Mouse (Mus musculus) CD4-positive, CD25-positive, alpha-beta regulatory T cell, adult 2 months (primary cell): ENCODE data around the gene Aff3.

Experiments used
- DNase-seq: peaks from one replicate; pipeline ENCODE4 v3.0.0-alpha.2; 2012; ENCODE audit warnings: low read depth, low spot score

The Aff3 gene

DNA sequence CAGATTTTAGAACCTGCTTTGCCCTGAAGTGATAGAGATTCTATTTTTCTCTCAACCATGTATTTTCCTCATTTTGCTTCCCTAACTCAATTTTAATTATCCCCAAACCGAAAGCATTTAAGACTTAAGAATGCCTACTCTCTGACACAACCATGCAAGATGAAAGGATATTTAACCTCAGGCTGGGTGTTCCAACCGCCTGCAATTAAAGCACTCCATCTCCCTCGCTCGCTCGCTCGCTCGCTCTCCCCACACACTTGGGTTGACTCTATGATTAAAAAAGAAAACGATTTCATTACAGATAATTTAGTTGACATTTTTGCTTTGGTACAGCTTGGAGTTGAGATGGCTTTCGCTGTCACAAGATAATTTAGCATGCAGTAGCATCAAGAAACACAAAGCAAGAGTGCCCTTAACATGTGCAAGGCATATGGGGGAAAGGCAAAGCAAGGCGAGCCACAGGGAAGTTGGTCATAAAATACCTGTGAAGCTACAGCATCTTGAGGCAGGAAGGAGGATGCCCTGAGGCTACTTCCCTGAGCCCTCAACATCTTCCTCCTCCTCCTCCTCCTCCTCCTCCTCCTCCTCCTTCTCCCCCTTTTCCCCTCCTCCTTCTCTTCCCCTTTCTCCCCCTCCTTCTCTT is 167.7 kb downstream of the Aff3 start:
- no peak for DNase-seq

DNA sequence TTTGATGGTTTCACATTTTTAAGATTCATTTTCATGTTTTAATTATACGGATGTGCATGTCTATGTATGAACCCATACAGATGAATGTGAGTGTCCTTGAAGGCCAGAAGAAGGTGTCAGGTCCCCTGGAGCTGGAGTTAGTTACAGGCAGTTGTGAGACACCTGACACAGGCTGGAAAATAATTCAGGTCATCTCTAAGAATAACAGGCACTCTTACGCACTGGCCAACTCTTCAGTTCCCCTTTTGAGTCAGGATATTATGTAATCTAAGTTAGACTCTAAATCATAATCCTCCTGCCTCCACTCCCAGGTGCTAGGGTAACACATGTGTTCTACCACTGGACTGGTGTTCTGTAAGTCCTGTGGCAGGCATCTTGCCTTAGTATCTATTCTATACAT is 169.5 kb downstream of the Aff3 start:
- no peak for DNase-seq

DNA sequence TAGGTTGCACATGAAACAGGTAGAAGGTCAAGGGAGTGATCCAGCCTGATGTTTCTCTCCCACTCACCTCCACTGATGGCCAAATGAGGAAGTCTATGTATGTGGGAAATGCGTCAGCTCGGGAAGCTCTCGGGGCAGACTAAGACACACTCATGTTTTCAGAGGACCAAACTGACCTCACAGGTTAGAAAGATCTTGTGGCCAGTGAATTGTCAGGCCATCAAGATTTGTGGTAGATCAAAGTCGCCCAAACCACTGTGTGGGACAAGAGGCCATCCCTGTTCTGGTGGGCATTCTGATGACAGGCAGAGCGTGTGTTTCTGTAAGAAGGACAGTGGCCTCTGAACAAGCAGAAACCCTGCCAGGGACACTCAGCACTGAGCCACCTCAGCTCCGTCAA is 175.0 kb downstream of the Aff3 start:
- no peak for DNase-seq

DNA sequence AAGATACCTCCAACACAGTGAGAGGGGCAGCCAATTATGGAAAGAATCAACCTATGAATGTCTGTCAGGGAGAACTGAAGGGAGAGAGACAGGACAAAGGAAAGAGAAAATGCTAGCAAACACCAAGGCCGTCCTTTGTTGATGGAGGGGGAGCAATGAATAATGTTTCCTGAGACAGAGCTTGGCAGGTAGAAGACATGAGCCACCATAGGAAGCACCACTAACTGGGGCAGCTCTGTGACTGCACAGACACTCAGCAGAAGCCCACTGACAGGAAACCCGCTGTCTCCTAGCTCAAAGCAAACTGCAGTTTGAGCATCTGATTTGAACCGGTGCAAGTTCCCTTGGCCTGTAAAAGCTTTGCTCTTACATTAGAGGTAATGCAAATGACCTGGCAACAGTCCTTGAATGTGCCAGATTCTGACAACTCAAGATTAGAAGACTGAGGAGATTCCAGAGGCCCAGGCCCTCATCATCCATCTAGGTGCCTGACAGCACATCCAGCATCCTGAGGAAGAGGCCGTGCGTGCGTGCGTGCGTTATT is 176.0 kb downstream of the Aff3 start:
- DNase-seq: no peak

DNA sequence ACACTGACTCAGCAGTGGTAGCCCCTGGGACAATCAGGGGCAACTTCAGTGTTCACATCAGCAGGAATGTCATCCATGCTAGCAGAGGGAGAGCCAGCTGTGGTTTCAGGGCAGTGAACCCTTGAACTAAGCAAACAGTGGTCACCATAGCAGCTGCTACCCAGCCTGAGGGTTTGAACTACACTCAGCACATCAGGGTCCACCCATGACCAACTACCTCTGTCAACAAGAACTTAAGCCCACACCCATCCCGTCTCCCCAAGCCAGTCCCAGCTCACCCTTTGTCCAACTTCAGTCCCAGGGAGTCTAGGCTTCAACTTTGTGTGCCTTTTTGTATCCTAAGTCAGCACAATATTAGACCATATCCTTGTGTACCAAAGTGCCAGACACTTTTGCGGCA is 176.9 kb downstream of the Aff3 start:
- no peak for DNase-seq

DNA sequence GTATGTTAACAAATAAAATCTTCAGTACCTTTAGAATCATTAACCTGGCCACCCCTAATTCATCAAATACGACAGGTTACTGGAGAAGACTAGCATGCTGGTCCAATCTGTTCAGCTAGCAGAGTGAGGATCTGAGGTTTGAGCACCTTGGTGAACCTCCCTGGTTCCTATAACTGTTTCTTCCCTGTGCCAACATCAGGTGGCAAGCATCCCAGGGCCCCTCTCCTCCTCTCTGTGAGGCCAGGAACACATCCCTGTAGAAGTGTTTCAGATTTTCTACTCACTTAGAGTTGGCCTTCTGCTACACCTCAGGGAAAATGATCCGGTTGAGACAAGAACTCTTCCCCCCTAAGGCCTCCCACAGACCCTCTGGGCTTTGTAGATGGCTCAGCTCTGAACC is 181.6 kb downstream of the Aff3 start:
- no peak for DNase-seq

DNA sequence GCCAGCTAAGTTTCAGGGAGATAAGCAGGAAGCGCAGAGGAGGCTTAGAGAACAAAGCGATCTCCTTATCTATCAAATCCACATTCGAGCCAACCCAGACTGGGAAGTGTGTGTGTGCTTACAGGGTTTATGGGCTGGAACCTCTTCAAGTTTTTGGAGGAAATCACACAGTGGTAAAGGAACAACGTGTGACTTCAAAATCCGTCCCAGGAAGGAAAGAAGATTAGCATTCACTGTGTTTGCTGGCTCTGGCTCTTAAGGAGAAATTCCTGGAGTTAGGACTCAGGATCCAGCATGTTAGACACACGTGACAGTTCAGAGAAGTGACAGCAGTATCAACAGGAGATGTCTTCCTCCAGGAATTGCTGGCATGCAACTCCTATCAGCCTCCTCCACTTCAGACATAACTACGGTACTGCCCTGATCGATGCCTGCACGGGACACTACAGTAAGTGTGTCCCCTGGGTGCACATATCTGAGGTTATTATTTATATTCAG is 186.5 kb downstream of the Aff3 start:
- no peak for DNase-seq

DNA sequence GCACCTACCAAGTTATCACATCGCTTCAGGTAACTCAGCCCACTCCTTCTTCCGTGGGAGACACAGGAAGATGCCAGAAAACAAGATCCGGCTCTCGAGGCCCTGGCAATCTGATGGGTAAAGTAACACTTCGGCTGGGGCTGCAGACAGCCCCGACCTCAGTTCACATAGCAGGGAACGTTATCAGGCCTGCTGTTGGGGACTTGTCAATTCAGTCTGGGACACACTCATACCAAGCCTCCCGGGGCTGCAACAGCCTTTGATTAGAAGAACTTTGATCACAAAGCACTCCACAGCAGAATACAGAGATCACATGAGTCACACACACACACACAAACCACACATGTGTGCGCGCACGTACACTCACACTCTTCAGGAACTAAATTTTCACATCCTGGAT is 193.9 kb downstream of the Aff3 start:
- DNase-seq: no peak

DNA sequence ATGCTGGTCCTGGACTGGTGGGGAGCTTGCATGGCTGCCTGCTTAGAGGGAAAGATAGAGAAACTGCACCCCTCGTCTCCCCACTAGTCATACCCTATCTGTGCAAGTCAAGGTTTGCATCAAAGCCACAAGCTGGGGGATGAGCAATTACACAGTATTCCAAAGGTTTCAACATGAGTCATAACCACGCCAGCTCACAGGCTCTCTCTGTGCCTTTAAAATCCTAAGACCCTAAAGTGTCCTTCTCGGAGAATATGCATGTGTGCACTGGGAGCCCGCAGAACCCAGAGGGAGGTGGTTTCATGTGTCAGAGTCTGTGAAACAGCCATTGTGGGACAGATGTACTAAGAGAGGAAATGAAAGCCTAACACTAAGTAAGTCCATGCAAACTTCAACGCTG is 194.6 kb downstream of the Aff3 start:
- no peak for DNase-seq

DNA sequence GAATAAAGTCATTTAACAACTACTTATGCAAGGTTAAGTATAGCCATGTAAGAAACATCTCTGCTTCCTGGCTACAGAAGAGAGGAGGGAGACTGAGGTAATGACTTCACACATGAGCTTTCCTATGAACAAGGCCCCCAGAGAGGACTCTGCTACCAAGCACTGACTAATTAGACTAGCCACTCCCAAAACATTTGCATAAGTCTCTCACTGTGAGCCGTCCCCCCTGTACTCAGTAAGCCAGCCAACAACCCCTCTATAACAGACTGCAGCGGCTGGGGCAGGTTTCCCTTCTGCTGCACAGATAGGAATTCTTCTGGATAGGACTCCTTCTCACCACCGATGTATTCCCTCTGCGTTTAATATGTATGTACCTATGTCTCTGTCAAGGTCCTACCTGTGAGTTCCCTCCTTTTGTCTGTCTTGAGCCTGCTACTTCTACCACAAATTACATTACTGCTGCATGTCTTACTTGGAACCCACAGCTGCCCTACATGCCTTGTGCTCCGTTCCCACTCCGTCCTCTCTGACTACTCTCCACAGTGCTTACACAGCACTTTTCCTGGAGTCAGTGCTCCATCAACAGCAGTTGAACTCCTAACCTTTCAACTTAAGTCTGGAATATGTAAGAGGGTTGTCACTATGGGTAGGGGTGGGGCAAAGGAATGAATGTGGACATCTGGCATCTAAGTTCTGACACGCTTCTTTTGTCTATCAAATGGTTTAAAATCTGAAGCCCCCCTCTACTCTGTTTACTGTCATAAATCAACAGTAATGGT is 197.3 kb downstream of the Aff3 start:
- no peak for DNase-seq

DNA sequence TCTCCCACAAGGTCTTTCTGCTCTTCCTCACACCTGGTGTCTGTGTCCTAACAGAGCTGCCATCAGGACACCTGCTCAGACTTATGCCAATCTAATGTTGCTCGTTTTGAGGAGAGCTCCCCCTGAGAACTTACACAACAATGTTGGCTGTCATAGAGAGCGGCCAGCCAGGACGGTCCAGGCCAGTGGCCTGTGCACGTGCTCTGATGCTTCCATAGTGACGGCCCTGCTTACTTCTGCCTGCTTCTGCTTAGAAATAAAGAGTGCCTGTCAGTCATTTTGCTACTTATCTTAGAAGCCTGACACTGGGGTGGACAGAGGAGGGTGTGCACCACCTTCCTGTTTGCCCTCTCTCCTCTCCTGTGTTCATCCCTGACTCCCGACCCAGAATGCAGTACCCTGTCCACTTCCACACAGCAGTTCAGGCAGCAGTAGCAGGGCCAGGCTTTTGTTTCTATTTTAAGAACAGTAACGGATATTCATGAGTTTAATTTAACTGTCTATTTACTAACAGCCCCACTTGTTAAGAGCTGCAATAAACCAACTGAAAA is 208.0 kb downstream of the Aff3 start:
- no peak for DNase-seq

DNA sequence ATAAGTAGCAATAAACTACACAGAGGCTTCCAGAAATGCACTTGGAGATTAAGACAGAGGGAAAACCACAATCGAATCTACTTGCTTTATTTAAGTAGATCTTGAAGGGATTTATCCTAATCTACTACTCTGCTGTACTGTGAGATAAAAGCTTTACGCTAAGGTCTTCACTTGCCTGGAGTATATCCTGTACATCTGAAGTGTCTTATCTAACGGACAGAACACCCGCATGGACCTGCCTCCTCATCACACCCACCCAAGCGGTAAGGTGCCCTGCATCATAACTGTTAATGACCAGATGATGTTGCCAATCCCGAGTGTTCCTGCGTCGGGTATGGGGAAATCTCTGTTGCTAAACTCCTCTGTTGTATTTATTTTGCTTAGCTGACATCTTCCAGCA is 209.8 kb downstream of the Aff3 start:
- DNase-seq: no peak

DNA sequence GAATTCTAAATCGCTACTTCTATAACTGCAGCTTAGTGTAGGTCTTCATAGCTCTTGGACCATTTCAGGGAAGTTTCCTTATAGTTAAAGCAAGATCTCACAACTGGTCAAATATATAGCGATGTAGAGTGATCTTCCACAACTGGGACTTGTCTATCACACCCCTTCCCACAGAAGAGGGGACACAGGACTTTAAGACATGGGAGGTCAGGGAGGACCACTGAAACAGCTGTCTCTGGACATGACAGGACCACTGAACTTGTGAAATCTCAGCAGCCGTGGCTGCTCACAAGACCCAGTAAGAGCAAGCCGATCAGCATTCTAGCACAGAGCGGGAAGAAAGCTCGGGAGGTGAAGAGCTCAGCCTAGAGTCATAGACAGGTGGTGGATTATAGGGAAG is 213.4 kb downstream of the Aff3 start:
- DNase-seq: no peak

DNA sequence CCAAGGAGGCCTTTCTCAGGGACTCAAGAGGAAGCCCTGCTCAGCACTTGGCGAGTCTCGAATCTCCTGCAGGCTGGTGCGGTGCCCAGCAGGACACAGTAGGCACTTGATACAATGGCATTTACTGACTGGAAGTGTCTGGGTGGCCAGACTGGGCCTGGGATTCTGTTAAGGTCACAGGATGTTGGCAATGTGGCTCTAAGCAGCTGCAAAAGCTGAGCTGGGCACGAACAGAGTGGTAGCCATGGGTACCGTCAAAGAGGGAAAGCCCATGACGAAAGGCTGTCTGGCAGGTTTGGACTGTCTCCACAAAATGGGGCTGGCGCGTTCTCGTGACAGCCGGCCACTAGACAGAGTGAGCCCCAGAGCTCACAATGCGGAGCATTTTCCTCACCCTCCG is 214.1 kb downstream of the Aff3 start:
- DNase-seq: no peak

DNA sequence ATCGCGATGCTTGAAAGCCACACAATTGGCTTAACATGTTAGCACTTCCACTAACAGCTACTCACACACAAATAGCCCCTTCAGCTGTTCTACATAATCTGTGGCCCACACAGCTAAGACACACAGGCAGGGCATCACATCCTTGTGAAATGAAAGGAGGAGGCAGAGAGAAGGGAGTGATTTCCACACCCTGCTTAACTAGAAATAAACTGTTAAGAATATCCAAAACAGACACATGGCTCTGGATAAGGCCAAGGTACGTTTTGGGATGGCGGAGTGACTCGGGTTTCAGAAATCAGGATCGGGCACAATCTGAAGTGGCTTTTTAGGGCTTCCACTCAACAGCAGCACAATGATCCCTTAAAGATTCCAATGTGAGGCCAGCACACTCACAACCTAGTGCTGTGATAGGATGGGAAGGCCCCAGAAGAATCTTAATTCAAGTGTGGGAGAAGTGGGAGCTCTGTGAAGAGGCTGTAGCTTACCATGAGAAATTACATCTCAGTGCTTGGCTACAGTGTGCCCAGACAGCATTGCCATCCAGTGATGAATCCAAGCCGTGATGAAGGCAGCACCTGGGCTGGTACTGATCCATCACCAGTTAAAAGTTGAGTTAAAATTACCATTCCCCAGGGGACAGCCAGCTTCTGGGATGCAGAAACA is 214.8 kb downstream of the Aff3 start:
- no peak for DNase-seq

DNA sequence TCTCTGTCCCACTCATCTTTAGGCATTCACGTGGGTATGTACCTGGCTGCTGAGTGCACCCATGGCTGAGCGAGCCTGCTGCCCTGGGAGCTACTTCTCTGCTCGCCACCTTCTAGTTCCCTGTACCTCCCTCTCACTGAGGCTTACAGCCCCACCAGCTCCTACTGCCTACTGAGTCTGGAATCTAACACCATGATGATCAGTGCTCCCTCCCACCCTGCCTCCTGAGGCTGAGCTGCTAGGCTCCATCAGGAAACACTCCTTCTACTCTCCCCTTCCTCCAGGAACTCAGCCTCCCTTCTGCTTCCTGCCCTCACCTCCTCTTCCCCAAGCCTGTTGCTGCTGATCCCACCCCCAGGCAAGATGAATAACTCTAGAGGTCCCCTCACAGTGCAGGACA is 215.9 kb downstream of the Aff3 start:
- no peak for DNase-seq

DNA sequence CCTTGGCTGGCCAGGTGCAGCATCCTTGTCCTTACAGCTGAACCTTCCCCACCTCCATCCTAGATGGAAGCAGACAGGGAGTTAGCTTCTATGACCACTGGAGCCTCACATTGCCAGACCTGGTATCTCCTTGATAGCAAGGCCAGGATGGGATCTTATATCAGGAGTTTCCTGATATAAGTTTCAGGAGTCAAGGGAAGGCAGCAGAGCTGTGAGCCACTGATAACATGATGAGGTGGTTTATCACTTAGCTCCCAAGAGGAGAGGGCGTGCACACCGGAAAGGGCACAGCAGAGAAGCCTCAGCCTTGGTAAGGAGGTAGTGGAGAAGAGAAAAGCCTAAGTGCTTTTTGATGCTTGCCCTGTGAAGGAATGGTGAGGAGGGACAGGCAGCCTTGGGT is 217.2 kb downstream of the Aff3 start:
- DNase-seq: no peak

DNA sequence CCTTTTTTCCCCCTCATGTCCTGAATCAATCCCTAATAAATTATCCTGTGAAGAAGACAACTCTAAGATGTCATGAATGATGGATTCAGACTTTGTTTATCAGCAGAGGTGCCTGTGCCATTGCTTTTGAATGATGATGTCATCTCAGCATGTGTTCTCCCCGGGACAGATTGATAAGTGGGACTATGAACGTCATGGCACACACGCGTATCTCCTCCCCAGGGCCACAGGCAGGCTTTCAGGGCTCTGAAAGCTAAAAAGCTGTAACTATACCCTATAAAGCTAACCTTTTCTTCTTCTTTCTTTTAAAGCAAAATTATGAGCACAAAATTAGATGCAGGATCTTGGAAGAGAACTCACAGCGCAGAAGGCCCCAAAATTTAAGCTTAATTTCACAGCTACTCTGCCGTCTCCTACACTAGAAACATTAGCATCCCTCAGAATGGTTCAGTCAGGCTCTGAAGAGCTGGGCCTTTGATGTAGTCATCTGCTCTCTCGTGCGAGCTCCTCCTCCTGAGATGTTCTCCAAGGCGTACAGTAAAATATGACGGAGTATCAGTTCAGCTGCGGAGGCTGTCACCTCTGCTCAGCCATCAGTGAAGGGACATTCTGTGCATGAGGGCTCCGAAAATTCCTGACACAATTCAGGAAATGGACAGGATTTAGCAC is 218.5 kb downstream of the Aff3 start:
- no peak for DNase-seq

DNA sequence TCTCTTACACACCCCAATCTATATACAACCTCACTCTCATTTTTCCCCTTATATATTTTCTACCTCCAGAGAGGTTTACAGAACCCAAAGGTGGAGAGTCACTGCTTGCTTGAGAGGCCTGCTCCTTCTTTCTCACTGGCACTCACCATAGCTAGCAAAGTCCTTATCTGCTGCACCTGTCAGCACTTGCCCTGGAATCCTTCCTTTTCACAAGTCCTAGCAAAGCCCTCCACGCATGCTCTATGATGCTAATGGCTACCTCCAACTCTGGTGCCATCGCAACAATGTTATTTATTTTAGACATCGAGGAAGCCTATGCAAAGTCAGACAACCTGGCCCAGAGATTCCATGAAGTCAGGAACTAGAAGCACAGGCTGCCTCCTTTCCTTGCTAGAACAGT is 221.9 kb downstream of the Aff3 start:
- no peak for DNase-seq

DNA sequence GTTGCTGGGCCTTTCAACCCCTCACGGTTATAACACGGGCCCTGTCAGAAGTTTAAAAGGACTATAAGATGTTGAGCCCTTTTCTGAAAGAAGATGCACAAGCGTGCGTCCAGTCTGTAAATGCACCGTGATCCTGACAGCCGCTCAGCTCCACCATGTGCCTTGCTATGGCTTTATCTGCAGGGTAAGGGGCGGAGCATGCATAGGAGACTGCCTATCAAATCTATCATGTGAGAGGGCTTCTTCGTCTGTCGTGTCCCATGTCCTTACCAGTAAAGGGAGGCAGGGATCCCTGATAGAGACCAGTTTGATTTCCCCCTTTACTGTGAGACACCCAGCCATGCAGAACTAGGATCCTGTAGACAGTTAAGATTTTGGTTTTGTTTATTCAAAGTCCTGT is 222.3 kb downstream of the Aff3 start:
- DNase-seq: no peak

DNA sequence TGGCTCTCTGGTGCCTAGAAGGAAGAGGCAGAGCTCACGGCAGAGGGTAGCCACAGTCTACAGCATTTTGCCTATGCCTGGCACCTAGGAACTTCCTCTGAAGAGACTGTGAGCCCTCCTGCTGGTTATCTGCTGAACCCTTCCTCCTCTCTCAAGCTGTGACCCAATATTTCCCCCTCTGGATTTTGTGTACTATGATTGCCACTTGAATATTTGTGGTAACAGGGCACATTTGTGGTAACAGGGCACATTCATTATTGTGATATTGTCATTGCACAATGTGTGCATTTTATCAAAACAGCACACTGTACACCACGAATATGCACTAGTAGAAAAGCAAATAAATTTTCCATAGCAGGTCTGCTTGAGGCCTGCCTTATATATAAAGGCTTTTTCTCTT is 223.0 kb downstream of the Aff3 start:
- no peak for DNase-seq

DNA sequence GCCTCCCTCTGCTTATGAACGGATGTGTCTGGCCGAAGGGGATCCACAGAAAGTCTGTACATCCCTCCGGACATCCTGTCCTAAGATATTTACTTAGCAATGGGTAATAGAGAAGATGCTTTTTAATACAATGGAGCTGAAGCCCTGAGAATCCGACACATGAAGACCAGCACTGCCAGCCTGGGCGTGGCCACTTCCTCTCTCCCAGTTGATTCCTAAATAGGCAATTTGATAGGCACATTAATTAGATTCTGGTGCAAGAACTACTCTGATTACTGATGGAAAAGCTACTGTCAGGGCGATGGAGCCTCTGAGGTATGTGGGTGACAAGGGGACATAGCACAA is 224.3 kb downstream of the Aff3 start:
- no peak for DNase-seq
